Comparison of ENCODE assay signal across 10 mouse cellular contexts in genomic region chr13:74010678-74011077, GRCm38 (mm10). TPM values are rescaled to one million over a fixed set of nuclear protein-coding genes. Genes with fewer than 3 reads are reported as not detected.
A peak's percentile ranks its signal among the peaks of the same experiment; 100 is the strongest.
DNase-seq lines count a peak whose midpoint lies in the region; ATAC-seq lines count a peak whose summit lies in the region.
"Had no signal": no experiment of that assay in that cellular context is flagged by ENCODE, and none has a peak within 500 bp of the region (broad histone marks: within the 10 kb centered on the region; RNA-seq: fewer than 3 reads in every experiment).

No protein-coding gene starts in this region.

- H3K27ac ChIP-seq in heart, embryonic 10.5 days, result peak overlapping the region; percentile 87
- no peak overlapping the region for H3K27ac ChIP-seq in limb, embryonic 12.5 days

- H3K9ac ChIP-seq in limb, embryonic 12.5 days (replicated peaks), result no peak overlapping the region

- H3K4me3 ChIP-seq in heart, embryonic 10.5 days, result peak overlapping the region; percentile 62
- peak overlapping the region; percentile 48 for H3K4me3 ChIP-seq in limb, embryonic 12.5 days (replicated peaks)

- ATAC-seq in limb, embryonic 12.5 days (ENCODE audit: insufficient number of reproducible peaks, insufficient read depth, low FRiP score, low TSS enrichment, low read depth), result no peak
- ATAC-seq in CD4-positive, CD25-positive, alpha-beta regulatory T cell, adult 4 months, result no peak

- 7% methylated on average over 3 of the region's 3 CpGs for WGBS in heart, embryonic 10.5 days
- WGBS in limb, embryonic 12.5 days, result 7% methylated on average over 3 of the region's 3 CpGs

- peaks cover 31% of the 10 kb centered on the region for H3K27me3 ChIP-seq in heart, embryonic 10.5 days (ENCODE audit: insufficient read depth, poor library complexity, severe bottlenecking)
- H3K27me3 ChIP-seq in limb, embryonic 12.5 days, result peaks cover 67% of the 10 kb centered on the region

- no peaks in the 10 kb centered on the region for H3K9me3 ChIP-seq in heart, embryonic 10.5 days
- no peaks in the 10 kb centered on the region for H3K9me3 ChIP-seq in limb, embryonic 12.5 days

- H3K4me2 ChIP-seq in limb, embryonic 12.5 days, result peak overlapping the region; percentile 97

- H3K36me3 ChIP-seq in heart, embryonic 10.5 days, result no peaks in the 10 kb centered on the region
- H3K36me3 ChIP-seq in limb, embryonic 12.5 days, result no peaks in the 10 kb centered on the region

- peaks cover 24% of the 10 kb centered on the region for H3K4me1 ChIP-seq in heart, embryonic 10.5 days
- peaks cover 7% of the 10 kb centered on the region for H3K4me1 ChIP-seq in limb, embryonic 12.5 days (replicated peaks)

- DNase-seq in heart, embryonic 10.5 days (ENCODE audit: low spot score), result no peak
- DNase-seq in heart, adult 8-10 months (ENCODE audit: low spot score), result no peak
- DNase-seq in cerebellum, adult 18-20 months, result peak; percentile 55 to 61
- DNase-seq in frontal cortex, postnatal 36 days (ENCODE audit: low spot score in 2 of 2), result peak; percentile 68 to 74
- DNase-seq in right cerebral cortex, postnatal 10 days (ENCODE audit: low spot score in 2 of 2), result peak; percentile 61 to 76
- DNase-seq in adrenal gland, postnatal 10 days, result no peak

RNA-seq across cellular contexts. Expression of gene Tppp, which starts 1.5 kb away (rescaled TPM):
- 1.9 and 3.4 TPM in 2 replicates for polyA plus RNA-seq in heart, embryonic 10.5 days (2016; fragmentation: Nextera tagmentation; extraction: Ambion mirVana)
- total RNA-seq in heart, adult 8-10 months (2022), result 10 to 100 TPM; 13.9 to 19.6 (median 14.7) TPM
- polyA plus RNA-seq in limb, embryonic 12.5 days (2016; fragmentation: Nextera tagmentation; extraction: Ambion mirVana), result 0.53 and 0.58 TPM in 2 replicates
- total RNA-seq in adrenal gland, postnatal 10 days (2021), result 10 to 100 TPM in 1 of 2 experiments, 1 to 10 TPM in 1; 8.3 to 13.4 TPM
- 1 to 10 TPM in 1 of 2 experiments, under 1 TPM in 1; 0.67 to 1.7 TPM for polyA plus RNA-seq in CD4-positive, CD25-positive, alpha-beta regulatory T cell, adult 4 months (2017; shearing (Covaris generic))

RNA-seq across cellular contexts. Expression of gene Zdhhc11, which starts 47.0 kb away (rescaled TPM):
- polyA plus RNA-seq in heart, embryonic 10.5 days (2016; fragmentation: Nextera tagmentation; extraction: Ambion mirVana), result not detected in 2 replicates
- total RNA-seq in heart, adult 8-10 months (2022), result not detected
- polyA plus RNA-seq in limb, embryonic 12.5 days (2016; fragmentation: Nextera tagmentation; extraction: Ambion mirVana), result not detected in 2 replicates
- total RNA-seq in adrenal gland, postnatal 10 days (2021), result not detected
- polyA plus RNA-seq in CD4-positive, CD25-positive, alpha-beta regulatory T cell, adult 4 months (2017; shearing (Covaris generic)), result not detected
- polyA plus RNA-seq: C2C12; spleen, adult 2 months had no signal

RNA-seq across cellular contexts. Expression of gene Cep72, which starts 51.4 kb away (rescaled TPM):
- 16.0 and 16.4 TPM in 2 replicates for polyA plus RNA-seq in heart, embryonic 10.5 days (2016; fragmentation: Nextera tagmentation; extraction: Ambion mirVana)
- total RNA-seq in heart, adult 8-10 months (2022), result 1 to 10 TPM in 2 of 4 experiments, under 1 TPM in 2; 0.44 to 2.6 (median 1.1) TPM
- polyA plus RNA-seq in limb, embryonic 12.5 days (2016; fragmentation: Nextera tagmentation; extraction: Ambion mirVana), result 20.9 TPM in 2 replicates
- total RNA-seq in adrenal gland, postnatal 10 days (2021), result 1 to 10 TPM; 3.7 to 5.1 TPM
- polyA plus RNA-seq in CD4-positive, CD25-positive, alpha-beta regulatory T cell, adult 4 months (2017; shearing (Covaris generic)), result 10 to 100 TPM; 10.2 to 11.0 TPM

Comparison
In these comparisons a context has a peak if more than half of its experiments do, and no peak if none do; other contexts are left out.
1. DNase-seq: peak in cerebellum, adult 18-20 months (2 of 2), frontal cortex, postnatal 36 days (2 of 2) and right cerebral cortex, postnatal 10 days (2 of 2); none in heart, embryonic 10.5 days (single experiment), heart, adult 8-10 months (single experiment) and adrenal gland, postnatal 10 days (single experiment).